Mouse (Mus musculus) ES-CJ7 (cell line): ENCODE data around the gene Slc43a2.

Experiments used
- DNase-seq: peaks from one replicate; pipeline ENCODE4 v3.0.0; 2011; ENCODE audit warnings: low read depth, low spot score

Slc43a2 gene

GRCm38 (mm10) chr11:75550200-75550946 is 18.9 kb downstream of the Slc43a2 start:
- DNase-seq = no peak

- DNase-seq = no peak
Measured at GRCm38 (mm10) chr11:75551321-75551720, 19.8 kb downstream of the Slc43a2 start.

GRCm38 (mm10) chr11:75551961-75552441 is 20.5 kb downstream of the Slc43a2 start:
- no peak for DNase-seq

GRCm38 (mm10) chr11:75552906-75553482 is 21.5 kb downstream of the Slc43a2 start:
- DNase-seq = no peak

DNA sequence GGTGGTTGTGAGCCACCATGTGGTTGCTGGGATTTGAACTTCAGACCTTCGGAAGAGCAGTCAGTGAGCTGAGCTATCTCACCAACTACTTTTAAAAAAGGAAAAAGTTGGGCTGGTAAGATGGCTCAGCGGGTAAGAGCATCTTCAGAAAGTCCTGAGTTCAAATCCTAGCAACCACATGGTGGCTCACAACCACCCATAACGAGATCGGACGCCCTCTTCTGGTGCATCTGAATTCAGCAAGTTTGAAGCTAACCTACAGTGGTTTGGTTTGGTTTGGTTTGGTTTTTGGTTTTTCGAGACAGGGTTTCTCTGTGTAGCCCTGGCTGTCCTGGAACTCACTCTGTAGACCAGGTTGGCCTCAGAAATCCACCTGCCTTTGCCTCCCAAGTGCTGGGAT is 24.5 kb downstream of the Slc43a2 start:
- peak; percentile 57 for DNase-seq

GRCm38 (mm10) chr11:75557142-75557541 is 25.6 kb downstream of the Slc43a2 start:
- peak; percentile 65 for DNase-seq

GRCm38 (mm10) chr11:75558101-75558500 is 26.6 kb downstream of the Slc43a2 start:
- DNase-seq = peak; percentile 87

DNA sequence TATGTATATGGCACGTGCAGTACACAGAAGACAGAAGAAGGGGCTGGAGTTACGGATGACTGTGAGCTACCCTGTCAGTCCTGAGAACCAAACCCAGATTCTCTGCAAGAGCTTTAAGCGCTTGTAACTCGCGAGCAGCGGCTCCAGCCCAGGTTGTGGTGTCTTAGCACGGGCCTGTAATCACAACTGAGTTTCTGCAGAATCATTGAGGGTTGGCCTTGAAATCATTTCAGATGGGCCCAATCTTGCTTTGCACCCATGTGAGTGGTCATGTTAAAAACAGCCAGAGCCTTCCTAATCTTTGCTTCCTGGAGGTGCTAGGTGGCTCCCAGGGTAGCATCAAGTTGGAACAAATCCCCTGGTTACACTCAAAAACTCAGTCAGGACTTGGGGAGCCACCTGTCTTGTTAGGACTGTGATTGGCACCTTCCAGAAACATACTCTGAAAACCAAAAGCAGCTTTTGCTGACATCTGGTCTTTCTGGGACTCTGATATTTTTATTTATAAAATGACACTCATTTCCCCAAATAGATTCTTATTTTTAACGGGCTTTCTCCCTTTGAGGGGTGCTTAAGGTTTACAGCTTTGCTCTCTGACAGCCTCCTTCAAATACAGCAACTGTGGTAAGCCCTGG is 28.5 kb downstream of the Slc43a2 start:
- no peak for DNase-seq

DNA sequence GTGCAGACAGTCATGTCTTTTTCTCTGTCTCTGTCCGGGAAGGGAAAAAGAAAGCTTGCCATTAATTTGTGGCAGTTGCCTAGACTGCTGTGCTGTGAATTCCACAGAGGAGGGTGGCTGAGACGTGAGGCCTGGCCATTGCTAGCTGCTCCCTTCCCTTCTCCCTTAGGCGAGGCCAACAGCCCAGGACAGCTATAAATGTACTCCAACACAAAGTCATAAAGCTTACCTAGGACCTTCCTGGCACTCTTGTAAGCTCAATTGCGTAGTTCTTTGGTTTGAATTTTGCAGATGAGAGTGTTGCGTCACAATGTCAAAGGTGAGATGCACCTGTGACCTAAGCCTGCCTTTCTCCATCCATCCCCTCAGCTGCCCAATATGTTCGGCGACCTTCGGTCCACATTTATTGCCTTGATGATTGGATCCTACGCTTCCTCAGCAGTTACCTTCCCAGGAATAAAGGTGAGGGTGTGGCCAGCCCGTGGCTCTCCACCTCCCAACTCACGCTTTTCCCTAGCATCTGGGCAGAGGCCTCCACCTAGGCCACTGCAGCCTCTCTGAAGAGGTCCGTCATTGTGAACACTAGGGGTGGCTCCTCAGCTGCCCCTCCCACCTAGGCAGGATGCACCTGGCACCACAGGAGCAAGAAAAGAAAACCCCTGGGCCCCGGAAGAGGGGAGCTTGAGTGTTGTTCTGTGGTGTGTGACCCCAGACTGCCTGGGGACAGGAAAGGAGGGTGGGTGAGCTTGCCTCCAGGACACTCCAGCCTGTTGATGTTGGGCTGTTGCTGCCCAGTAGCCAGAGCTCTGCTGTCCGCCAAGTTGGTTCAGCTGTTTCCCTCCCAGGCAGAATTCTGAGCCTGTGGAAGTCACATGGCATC is 29.3 kb downstream of the Slc43a2 start:
- no peak for DNase-seq

DNA sequence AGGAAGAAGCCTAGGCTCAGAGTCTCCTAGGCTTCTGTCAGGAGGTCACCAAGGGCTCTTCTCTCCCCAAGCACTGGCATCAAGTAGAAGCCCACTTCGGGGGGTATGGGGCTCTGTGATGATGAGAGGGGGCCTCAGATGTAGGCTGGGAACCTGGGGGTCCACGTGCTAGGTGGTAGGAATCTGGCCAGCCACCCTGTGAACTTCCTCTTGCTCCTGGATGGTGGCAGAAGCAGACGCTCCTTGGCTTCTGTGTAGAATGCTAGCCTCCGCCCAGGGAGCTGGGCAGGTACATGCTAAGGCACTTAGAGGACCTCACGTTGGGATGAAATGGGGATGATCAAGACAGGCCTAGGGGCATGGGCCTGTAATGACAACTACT is 29.9 kb downstream of the Slc43a2 start:
- no peak for DNase-seq

- DNase-seq = no peak
Measured at GRCm38 (mm10) chr11:75562840-75563239, 31.3 kb downstream of the Slc43a2 start.

- DNase-seq = no peak
Measured at GRCm38 (mm10) chr11:75563851-75564548, 32.5 kb downstream of the Slc43a2 start.

GRCm38 (mm10) chr11:75565849-75566248 is 34.4 kb downstream of the Slc43a2 start:
- DNase-seq = no peak

DNA sequence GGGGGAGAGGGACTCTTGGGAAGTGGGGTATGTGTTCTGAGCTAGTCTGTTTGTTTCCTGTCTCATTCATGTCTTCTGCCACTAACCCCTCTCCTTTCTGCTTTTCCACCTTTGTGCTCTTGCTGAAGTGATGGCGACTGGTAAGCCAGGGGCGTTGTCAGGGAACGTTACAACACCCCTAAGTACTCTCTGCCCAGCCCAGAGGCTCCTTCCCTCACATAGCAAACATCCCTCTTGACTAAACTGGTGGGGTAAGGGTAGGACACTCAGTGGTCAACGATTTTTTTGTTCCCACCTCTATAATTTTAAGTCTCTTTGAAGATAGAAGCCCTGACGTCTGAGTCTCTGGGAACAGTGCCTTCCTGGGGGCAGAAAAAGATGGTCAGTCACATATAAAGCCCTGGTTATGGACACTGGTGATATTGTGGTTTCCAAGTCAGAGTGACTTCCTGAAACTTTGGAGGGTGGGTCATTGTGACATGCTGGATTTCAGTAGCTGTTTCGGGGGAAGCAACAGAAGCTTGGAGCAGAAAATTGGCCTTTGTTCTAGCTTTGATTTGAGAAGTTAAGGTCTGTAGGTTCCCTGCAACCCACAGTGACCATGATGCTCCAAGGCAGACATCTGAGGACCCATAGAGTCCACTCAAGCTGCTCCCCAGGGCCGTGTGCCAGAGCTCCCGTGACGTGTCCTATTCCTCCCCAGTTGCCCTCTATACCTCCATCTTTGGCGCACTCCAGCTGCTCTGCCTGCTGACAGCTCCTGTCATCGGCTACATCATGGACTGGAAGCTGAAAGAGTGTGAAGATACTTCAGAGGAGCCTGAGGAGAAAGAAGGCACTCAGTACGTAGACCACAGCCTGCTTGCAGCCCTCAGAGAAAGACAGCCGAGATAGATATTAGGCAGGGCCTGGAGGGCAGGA is 35.0 kb downstream of the Slc43a2 start:
- no peak for DNase-seq

DNA sequence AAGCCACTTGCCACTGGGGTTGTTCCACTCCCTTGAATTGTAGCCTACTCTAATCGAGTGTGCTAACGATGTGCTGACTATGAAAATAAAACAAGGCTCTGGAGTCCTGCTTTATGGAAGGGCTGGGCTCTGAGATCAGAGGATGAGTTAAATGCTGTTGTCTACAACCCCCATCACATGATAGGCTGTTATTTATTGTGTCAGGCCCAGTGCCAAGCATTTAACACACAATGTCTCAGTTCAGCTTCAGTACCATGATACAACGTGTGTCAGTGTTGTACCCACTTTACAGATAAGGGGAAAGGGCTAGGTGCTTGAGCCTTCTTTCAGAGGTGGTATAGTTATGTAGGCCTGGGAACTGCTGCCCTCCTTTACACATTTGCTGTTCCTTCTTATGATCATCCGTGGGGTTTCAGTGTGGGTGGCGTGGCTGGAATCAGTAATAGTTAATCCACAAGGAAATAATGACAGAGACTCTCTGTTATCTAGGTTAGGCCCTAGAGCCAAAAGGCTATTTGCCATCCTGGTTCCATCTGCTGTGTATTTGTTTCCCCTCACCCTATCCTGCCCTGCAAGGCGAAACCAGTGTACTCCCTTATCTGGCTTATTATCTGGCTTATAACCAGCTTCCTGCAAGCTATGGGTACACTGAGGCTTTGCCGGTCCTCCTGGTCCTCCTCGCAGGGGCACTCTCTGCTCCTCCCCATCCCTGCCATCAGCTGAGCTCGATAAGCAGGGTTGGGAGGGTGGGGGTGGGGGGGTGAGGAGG is 36.0 kb downstream of the Slc43a2 start:
- no peak for DNase-seq

DNA sequence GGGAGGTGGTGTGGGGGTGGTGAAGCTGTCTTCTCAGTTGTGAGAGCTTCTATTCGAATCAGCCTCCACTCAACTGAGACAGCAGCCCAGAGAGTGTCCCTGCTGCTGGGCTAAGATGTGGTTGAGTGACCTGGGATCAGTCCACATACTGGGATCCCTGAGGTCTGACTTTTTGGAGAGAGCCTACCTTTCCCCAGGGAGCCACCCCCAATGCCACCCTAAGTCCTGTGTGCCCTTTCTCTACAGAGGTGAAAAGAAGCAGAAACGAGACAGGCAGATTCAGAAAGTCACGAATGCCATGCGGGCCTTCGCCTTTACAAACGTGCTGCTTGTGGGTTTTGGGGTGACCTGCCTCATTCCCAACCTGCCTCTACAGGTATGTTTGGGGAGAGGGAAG is 36.6 kb downstream of the Slc43a2 start:
- no peak for DNase-seq

DNA sequence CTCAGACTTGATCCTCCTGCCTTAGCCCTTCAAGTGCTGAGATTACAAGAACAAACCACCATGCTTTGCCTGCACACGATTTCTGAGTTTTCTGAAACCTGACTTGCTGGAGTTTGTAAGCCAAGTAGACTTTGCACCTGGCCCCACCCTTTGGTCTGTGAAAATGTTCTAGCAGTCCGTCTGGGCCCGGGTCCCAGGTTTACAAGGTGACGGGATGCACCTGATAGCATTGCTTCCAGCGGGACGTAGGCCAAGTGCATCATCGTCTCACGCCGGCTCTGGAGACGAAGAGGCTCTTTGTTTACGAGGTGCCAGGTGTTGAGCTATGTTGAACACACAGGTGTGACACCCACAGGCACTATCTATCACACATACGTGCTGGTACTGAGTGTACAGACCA is 37.5 kb downstream of the Slc43a2 start:
- no peak for DNase-seq

DNA sequence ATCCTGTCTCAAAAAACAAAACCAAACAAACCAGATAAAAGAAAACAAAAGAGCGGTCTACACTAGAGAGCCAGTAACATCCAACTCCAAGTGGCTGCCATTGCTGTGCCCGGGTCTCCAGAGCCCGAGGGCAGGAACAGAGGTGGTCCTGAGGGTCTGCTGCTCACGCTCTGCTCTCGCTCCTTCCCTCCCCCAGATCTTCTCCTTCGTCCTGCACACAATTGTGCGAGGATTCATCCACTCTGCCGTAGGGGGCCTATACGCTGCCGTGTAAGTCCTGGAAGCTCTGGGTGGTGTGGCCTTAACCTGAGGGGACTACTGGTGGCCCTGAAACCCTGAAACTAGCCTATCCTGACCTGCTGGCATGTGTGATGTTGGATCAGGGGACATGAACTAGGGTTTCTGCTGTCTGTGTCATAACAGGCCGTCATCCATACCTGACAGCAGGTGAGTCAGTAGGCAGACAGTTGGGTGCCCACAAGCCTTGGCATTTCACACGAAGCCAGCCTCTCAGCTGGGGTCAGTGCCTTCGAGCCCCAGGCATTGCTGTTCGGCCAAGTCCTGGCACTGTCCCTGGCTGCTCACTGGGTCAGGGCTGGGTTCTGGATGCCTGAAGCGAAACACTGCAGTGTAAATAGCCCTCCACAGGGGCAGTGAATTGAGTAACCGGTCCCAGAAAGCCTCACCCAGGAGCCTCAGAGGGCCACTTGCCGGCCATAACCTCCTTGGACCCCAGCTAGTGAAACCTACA is 39.1 kb downstream of the Slc43a2 start:
- DNase-seq = no peak
